Mouse (Mus musculus) hindbrain, embryonic 11.5 days (tissue): ENCODE data around the gene Tpmt. TPM values are rescaled to one million over a fixed set of nuclear protein-coding genes. Genes with fewer than 3 reads are reported as not detected.

Source experiments
- ATAC-seq: fragments of 200-750 bp; cut with Nextera tagmentation; 2 replicates; pipeline ENCODE4 v1.8.0; 2017; ENCODE audit warnings: mild to moderate bottlenecking, moderate TSS enrichment, moderate library complexity; ENCODE audit not compliant: low FRiP score
- DNase-seq: peaks from one replicate; pipeline ENCODE4 v3.0.0-alpha.2; 2015; ENCODE audit warnings: low spot score
- H3K27ac ChIP-seq: fragments of 300-500 bp; sonication (generic); 2 replicates; pipeline ENCODE4 v1.5.1; 2014; ENCODE audit warnings: mild to moderate bottlenecking, low read depth, low read length
- H3K27me3 ChIP-seq: fragments of 300-500 bp; sonication (generic); 2 replicates; pipeline ENCODE4 v1.6.1; 2014; ENCODE audit warnings: mild to moderate bottlenecking, low read length, moderate library complexity, mixed read lengths; ENCODE audit not compliant: control insufficient read depth, insufficient read depth
- H3K36me3 ChIP-seq: fragments of 300-500 bp; sonication (generic); 2 replicates; pipeline ENCODE4 v1.6.1; 2014; ENCODE audit warnings: mild to moderate bottlenecking, low read length, moderate library complexity, mixed read lengths; ENCODE audit not compliant: control insufficient read depth, insufficient read depth
- H3K4me1 ChIP-seq: fragments of 300-500 bp; sonication (generic); replicated peaks from 2 replicates; pipeline ENCODE4 v1.6.1; 2014; ENCODE audit warnings: low read length, mixed read lengths; ENCODE audit not compliant: control insufficient read depth, insufficient read depth
- H3K4me2 ChIP-seq: fragments of 300-500 bp; sonication (generic); replicated peaks from 2 replicates; pipeline ENCODE4 v1.6.1; 2014; ENCODE audit warnings: mild to moderate bottlenecking, low read depth, low read length
- H3K4me3 ChIP-seq: fragments of 300-500 bp; sonication (generic); 2 replicates; pipeline ENCODE4 v1.5.1; 2014; ENCODE audit warnings: low read depth, low read length
- H3K9ac ChIP-seq: fragments of 300-500 bp; sonication (generic); 2 replicates; pipeline ENCODE4 v1.6.1; 2014; ENCODE audit warnings: low read depth, low read length
- H3K9me3 ChIP-seq: fragments of 300-500 bp; sonication (generic); 2 replicates; pipeline ENCODE4 v1.6.1; 2016; ENCODE audit warnings: low read length; ENCODE audit not compliant: control insufficient read depth
- WGBS: fragments of 180-500 bp; shearing (Covaris S2); extraction: QIAGEN DNeasy Blood & Tissue Kit; methylation state at CpG from one replicate; pipeline ENCODE4 v1.1.7; 2014; 5-methylcytosine and 5-hydroxymethylcytosine counted together
- polyA plus RNA-seq: library from polyadenylated mRNA; unstranded; fragments of >200 nt; fragmentation: Nextera tagmentation; extraction: Ambion mirVana; gene quantifications from 2 replicates; pipeline ENCODE4 v1.2.1, GENCODE M21; 2014

Tpmt gene
- polyA plus RNA-seq, 1 experiment from 2014 or later, result 47.8 TPM

DNA sequence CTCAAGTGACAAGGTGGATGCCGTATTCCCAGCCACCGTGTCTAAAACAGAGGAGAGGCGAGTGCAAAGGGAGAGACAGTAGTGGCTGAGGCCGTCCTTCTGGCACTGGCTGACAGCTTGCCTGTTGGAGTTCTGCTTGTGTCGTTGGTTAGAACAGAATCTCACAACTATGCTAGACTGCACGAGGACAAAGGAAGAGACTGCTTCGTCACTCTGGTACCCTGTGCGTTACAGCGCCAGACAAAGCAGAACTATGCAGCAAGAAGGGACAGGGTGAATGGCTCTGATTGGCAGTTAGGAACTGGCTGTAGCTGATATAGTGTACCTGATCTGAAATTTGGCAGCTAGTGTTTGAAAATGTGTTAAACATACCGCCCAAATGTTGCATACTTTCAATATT, 9.4 kb upstream of the Tpmt start:
- Histone ChIP-seq H3K9me3 (no peaks in the 10 kb centered on the region), H3K4me1 (no peaks in the 10 kb centered on the region), H3K36me3 (no peaks in the 10 kb centered on the region), H3K4me2 (no peak overlapping the region), H3K9ac (no peak overlapping the region), H3K27me3 (no peaks in the 10 kb centered on the region), H3K4me3 (no peak overlapping the region), H3K27ac (no peak overlapping the region)
- WGBS, result 36% methylated on average over 10 of the region's 10 CpGs
- DNase-seq, result peak; percentile 12
- ATAC-seq, result no peak

DNA sequence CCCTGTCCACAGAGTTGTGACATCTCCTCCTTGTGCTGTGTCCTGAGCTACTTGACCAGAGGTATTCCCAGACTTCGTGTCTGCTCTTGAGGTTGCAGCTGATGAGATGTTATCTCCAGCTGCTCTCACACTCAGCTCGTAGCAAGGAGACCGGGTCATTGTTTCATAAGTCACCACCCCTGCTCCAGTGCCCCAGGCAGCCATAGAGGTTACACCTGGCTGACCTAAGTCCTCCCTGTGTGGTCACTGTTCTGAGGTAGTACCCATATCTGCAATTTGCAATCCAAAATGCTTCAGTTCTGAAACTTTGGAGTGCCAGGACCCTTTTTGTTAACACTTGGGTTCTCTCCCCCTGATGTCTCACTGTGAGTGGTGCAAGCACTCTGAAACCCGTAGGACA, 5.5 kb upstream of the Tpmt start:
- H3K4me1 ChIP-seq, result no peaks in the 10 kb centered on the region
- H3K9ac ChIP-seq, result no peak overlapping the region
- H3K4me3 ChIP-seq, result no peak overlapping the region
- ATAC-seq (no peak), DNase-seq (no peak)
- no peaks in the 10 kb centered on the region for H3K9me3 ChIP-seq
- no peak overlapping the region for H3K4me2 ChIP-seq
- H3K27ac ChIP-seq, result no peak overlapping the region
- no peaks in the 10 kb centered on the region for H3K36me3 ChIP-seq
- 79% methylated on average over 4 of the region's 4 CpGs for WGBS
- H3K27me3 ChIP-seq, result no peaks in the 10 kb centered on the region

DNA sequence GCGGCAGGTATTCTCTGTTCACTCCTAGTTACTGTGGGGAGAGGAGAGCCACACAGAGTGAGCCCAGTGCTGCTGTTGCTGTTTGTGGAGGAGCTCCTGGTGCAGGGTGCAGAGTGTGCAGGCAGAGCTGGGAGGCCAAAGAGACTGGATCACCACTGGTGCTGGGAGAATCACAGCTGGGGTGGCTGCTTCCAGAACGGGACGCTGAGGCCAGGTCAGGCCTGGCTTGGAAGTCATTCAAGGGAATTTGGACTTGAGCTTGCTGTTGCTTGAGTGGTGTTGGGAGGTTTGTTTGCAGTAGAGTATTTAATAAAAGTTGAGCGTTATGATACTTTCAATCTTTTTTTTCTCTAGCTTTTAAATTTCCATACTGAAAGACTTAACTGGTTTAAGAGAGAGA, 3.5 kb upstream of the Tpmt start:
- WGBS, result 93% methylated on average over 4 of the region's 4 CpGs
- Histone ChIP-seq H3K27me3 (no peaks in the 10 kb centered on the region), H3K4me1 (peaks cover 3% of the 10 kb centered on the region; the same call in 1 of the 2 replicates), H3K4me2 (no peak overlapping the region), H3K27ac (no peak overlapping the region), H3K9ac (no peak overlapping the region), H3K9me3 (no peaks in the 10 kb centered on the region), H3K4me3 (no peak overlapping the region), H3K36me3 (no peaks in the 10 kb centered on the region)
- no peak for DNase-seq
- ATAC-seq, result no peak

DNA sequence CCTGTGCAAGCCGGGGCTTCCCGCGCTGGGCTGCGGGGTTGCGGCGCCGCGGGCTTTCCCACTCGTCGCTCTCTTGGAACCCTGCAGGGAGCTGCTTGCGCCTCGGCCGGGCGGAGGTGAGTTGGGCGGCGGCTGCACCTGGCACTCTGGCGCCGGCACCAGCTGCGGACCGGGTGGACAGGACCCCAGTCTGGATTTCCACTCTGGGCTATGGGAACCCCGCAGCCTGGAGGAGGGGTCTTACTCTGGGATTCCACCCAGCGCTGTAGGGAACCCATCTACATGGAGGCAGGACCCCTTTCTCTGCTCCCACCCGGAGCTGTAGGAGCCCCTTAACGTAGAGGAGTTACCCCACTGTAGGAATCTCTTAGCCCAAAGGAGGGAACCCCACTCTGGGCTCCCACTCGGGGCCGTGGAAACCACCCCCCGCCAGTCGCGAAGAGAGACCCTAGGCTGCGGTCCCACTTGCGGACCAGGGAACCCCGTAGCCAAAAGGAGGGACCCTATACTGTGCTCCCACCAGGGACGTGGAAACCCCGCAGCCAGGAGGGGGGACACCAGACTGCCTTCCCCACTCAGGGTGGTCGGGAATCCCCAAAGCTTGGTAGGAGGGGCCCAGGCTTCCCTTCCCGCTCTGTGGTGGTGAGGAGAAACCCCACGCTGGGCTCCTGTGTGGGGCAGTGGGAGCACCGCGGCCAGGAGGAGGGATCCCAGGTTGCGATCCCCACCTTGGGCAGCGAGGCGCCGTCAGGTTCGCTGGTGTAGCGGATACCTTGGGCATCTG, 512 bp downstream of the Tpmt start:
- Histone ChIP-seq H3K9me3 (no peaks in the 10 kb centered on the region), H3K4me3 (peak overlapping the region; percentile 87), H3K27me3 (no peaks in the 10 kb centered on the region), H3K4me1 (peaks cover 3% of the 10 kb centered on the region; the same call in 1 of the 2 replicates), H3K36me3 (no peaks in the 10 kb centered on the region), H3K9ac (peak overlapping the region; percentile 73), H3K4me2 (peak overlapping the region; percentile 94), H3K27ac (peak overlapping the region; percentile 70)
- ATAC-seq (peak; percentile 45), DNase-seq (peak; percentile 39)
- WGBS, result 1% methylated on average over 44 of the region's 45 CpGs

DNA sequence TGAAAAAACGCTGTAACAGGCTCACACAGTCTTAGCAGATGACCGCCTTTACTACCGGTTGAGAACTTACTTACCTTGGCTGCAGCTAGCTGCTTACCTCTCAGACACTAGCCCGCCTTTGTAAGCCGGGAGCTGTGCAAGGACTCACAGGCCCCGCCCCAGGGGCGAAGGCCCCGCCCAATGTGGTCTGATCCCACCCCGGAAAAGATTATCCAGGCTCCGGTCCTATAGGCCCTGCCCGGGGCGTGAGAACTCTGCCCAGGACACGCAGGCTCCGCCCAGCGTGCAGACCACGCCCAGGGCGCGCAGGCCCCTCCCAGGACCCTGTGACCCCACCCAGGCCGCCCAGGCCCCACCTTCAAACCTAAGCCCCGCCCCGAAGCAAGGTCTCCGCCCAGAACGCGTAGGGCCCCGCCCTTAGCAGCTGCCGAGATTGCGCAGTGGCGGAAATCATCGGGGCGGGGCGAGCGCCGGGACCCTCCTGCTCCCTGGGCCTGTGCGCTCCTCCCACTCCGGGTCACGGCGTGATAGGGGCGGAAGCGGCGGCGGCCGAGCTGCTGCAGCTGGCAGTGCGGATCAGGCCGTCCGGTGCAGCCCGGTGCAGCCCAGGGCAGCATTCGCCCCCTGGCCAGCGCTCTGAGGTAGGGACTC, 1.4 kb downstream of the Tpmt start, which contains the start of gene Kdm1b:
TSS of gene Kdm1b (plus strand) at position 470 of the 651 bp plus-strand sequence.
- Histone ChIP-seq H3K4me3 (peak within 1 kb of the TSS; percentile 87), H3K27me3 (no peaks in the 10 kb centered on the region), H3K27ac (peak within 1 kb of the TSS; percentile 70), H3K9me3 (no peaks in the 10 kb centered on the region), H3K4me2 (peak within 1 kb of the TSS; percentile 94), H3K36me3 (no peaks in the 10 kb centered on the region), H3K4me1 (peaks cover 3% of the 10 kb centered on the region; the same call in 1 of the 2 replicates), H3K9ac (peak within 1 kb of the TSS; percentile 73)
- ATAC-seq, result peak; percentile 97
- WGBS, result under 1% methylated on average over 48 of the region's 48 CpGs
- peak; percentile 98 for DNase-seq

GRCm38 (mm10) chr13:47042024-47042633, 2.4 kb downstream of the Tpmt start:
- Histone ChIP-seq H3K4me2 (peak overlapping the region; percentile 94), H3K4me1 (peaks cover 3% of the 10 kb centered on the region; the same call in 1 of the 2 replicates), H3K4me3 (peak overlapping the region; percentile 4; the same call in 1 of the 2 replicates), H3K27ac (no peak overlapping the region), H3K9ac (peak overlapping the region; percentile 8; the same call in 1 of the 2 replicates), H3K36me3 (no peaks in the 10 kb centered on the region), H3K9me3 (no peaks in the 10 kb centered on the region), H3K27me3 (no peaks in the 10 kb centered on the region)
- DNase-seq, result peak; percentile 16
- ATAC-seq, result no peak
- 68% methylated on average over 8 of the region's 8 CpGs for WGBS

DNA sequence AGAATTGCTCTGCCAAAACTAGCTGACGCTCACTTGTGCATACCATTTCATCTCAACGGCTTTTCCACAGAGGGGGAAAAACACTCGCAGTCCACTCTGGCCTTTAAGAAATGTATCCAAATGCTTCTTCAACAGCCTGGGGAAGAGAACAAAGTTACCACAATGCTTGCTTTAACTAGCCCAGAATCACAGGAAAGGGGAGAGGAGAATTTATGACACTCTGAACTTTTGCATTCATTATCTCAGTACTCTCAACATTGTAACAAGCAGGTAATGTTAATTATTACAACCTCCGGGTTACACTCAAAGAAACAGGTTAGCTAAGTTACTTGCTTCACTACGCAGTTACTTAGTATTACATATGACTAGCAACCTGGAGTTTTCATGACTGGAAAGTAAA, 4.5 kb downstream of the Tpmt start:
- WGBS, result 95% methylated on average over 5 of the region's 5 CpGs
- H3K27ac ChIP-seq, result no peak overlapping the region
- DNase-seq (no peak), ATAC-seq (no peak)
- no peak overlapping the region for H3K4me3 ChIP-seq
- no peak overlapping the region for H3K9ac ChIP-seq
- no peaks in the 10 kb centered on the region for H3K36me3 ChIP-seq
- H3K4me1 ChIP-seq, result peaks cover 3% of the 10 kb centered on the region; the same call in 1 of the 2 replicates
- no peaks in the 10 kb centered on the region for H3K27me3 ChIP-seq
- H3K4me2 ChIP-seq, result no peak overlapping the region
- no peaks in the 10 kb centered on the region for H3K9me3 ChIP-seq

- Histone ChIP-seq H3K4me3 (no peak overlapping the region), H3K9ac (no peak overlapping the region), H3K27ac (no peak overlapping the region), H3K36me3 (no peaks in the 10 kb centered on the region), H3K27me3 (no peaks in the 10 kb centered on the region), H3K4me1 (no peaks in the 10 kb centered on the region), H3K4me2 (no peak overlapping the region), H3K9me3 (no peaks in the 10 kb centered on the region)
- ATAC-seq (no peak), DNase-seq (no peak)
- 82% methylated on average over 6 of the region's 6 CpGs for WGBS
These were observed 6.6 kb downstream of the Tpmt start for GRCm38 (mm10) chr13:47037946-47038345.
